Mouse (Mus musculus) embryonic facial prominence, embryonic 15.5 days (tissue): ENCODE data around the gene Ncoa7. TPM values are rescaled to one million over a fixed set of nuclear protein-coding genes. Genes with fewer than 3 reads are reported as not detected.

Experiments used
- ATAC-seq: fragments of 200-750 bp; cut with Nextera tagmentation; 2 replicates; pipeline ENCODE4 v1.8.0; 2017; ENCODE audit warnings: low read depth, moderate TSS enrichment; ENCODE audit not compliant: insufficient number of reproducible peaks, low FRiP score, low TSS enrichment
- H3K27ac ChIP-seq: fragments of 300-500 bp; sonication (generic); replicated peaks from 2 replicates; pipeline ENCODE4 v1.5.1; 2015; ENCODE audit warnings: mild to moderate bottlenecking, inconsistent platforms
- H3K27me3 ChIP-seq: fragments of 300-500 bp; sonication (generic); 2 replicates; pipeline ENCODE4 v1.6.1; 2015; ENCODE audit warnings: inconsistent platforms
- H3K36me3 ChIP-seq: fragments of 300-500 bp; sonication (generic); 2 replicates; pipeline ENCODE4 v1.6.1; 2015; ENCODE audit warnings: mild to moderate bottlenecking, inconsistent platforms
- H3K4me1 ChIP-seq: fragments of 300-500 bp; sonication (generic); 2 replicates; pipeline ENCODE4 v1.6.1; 2015; ENCODE audit warnings: inconsistent platforms
- H3K4me2 ChIP-seq: fragments of 300-500 bp; sonication (generic); replicated peaks from 2 replicates; pipeline ENCODE4 v1.6.1; 2015; ENCODE audit warnings: mild to moderate bottlenecking, inconsistent platforms
- H3K4me3 ChIP-seq: fragments of 300-500 bp; sonication (generic); replicated peaks from 2 replicates; pipeline ENCODE4 v1.5.1; 2015; ENCODE audit warnings: mild to moderate bottlenecking, inconsistent platforms
- H3K9ac ChIP-seq: fragments of 300-500 bp; sonication (generic); 2 replicates; pipeline ENCODE4 v1.6.1; 2015; ENCODE audit warnings: inconsistent platforms
- H3K9me3 ChIP-seq: fragments of 300-500 bp; sonication (generic); replicated peaks from 2 replicates; pipeline ENCODE4 v1.6.1; 2016; ENCODE audit warnings: inconsistent platforms
- WGBS: fragments of 180-500 bp; shearing (Covaris S2); methylation state at CpG from one replicate; pipeline ENCODE4 v1.1.7; 2015; 5-methylcytosine and 5-hydroxymethylcytosine counted together
- polyA plus RNA-seq: library from polyadenylated mRNA; unstranded; fragments of >200 nt; fragmentation: Nextera tagmentation; extraction: Ambion mirVana; gene quantifications from 2 replicates; pipeline ENCODE4 v1.2.1, GENCODE M21; 2015

The Ncoa7 gene
- polyA plus RNA-seq, 1 experiment from 2014 or later, result 8.8 TPM

GRCm38 (mm10) chr10:30709846-30710403 is 93.2 kb downstream of the Ncoa7 start:
- no peaks in the 10 kb centered on the region for H3K4me1 ChIP-seq
- H3K9me3 ChIP-seq, result no peaks in the 10 kb centered on the region
- no peak for ATAC-seq
- H3K36me3 ChIP-seq, result no peaks in the 10 kb centered on the region
- no peak overlapping the region for H3K4me2 ChIP-seq
- H3K9ac ChIP-seq, result no peak overlapping the region
- H3K27ac ChIP-seq, result no peak overlapping the region
- no peak overlapping the region for H3K4me3 ChIP-seq
- 80% methylated on average over 7 of the region's 7 CpGs for WGBS
- H3K27me3 ChIP-seq, result no peaks in the 10 kb centered on the region

- H3K4me1 ChIP-seq, result no peaks in the 10 kb centered on the region
- no peak for ATAC-seq
- 83% methylated on average over 5 of the region's 5 CpGs for whole genome bisulfite sequencing
- H3K27ac ChIP-seq, result no peak overlapping the region
- H3K9me3 ChIP-seq, result no peaks in the 10 kb centered on the region
- H3K27me3 ChIP-seq, result no peaks in the 10 kb centered on the region
- H3K36me3 ChIP-seq, result peaks cover 4% of the 10 kb centered on the region; the same call in 1 of the 2 replicates
- H3K4me3 ChIP-seq, result no peak overlapping the region
- H3K4me2 ChIP-seq, result no peak overlapping the region
- no peak overlapping the region for H3K9ac ChIP-seq
Observed at GRCm38 (mm10) chr10:30708039-30708438, 95.1 kb downstream of the Ncoa7 start.

GRCm38 (mm10) chr10:30702663-30703062 is 100.5 kb downstream of the Ncoa7 start:
- Histone ChIP-seq H3K36me3 (peaks cover 7% of the 10 kb centered on the region; the same call in 1 of the 2 replicates), H3K9me3 (no peaks in the 10 kb centered on the region), H3K4me1 (no peaks in the 10 kb centered on the region), H3K27me3 (no peaks in the 10 kb centered on the region), H3K4me2 (no peak overlapping the region), H3K9ac (no peak overlapping the region), H3K27ac (no peak overlapping the region), H3K4me3 (no peak overlapping the region)
- ATAC-seq, result no peak
- WGBS, result 88% methylated on average over 1 of the region's 1 CpGs

GRCm38 (mm10) chr10:30686862-30687261 is 116.3 kb downstream of the Ncoa7 start:
- 85% methylated on average over 3 of the region's 3 CpGs for WGBS
- no peaks in the 10 kb centered on the region for H3K27me3 ChIP-seq
- no peaks in the 10 kb centered on the region for H3K4me1 ChIP-seq
- no peak overlapping the region for H3K27ac ChIP-seq
- H3K36me3 ChIP-seq, result peaks cover 8% of the 10 kb centered on the region; the same call in 1 of the 2 replicates
- H3K9me3 ChIP-seq, result no peaks in the 10 kb centered on the region
- no peak overlapping the region for H3K4me2 ChIP-seq
- no peak overlapping the region for H3K4me3 ChIP-seq
- ATAC-seq, result no peak
- no peak overlapping the region for H3K9ac ChIP-seq

- H3K9ac ChIP-seq, result no peak overlapping the region
- no peak overlapping the region for H3K4me2 ChIP-seq
- H3K27me3 ChIP-seq, result no peaks in the 10 kb centered on the region
- no peaks in the 10 kb centered on the region for H3K36me3 ChIP-seq
- no peak for ATAC-seq
- no peaks in the 10 kb centered on the region for H3K4me1 ChIP-seq
- no peak overlapping the region for H3K4me3 ChIP-seq
- no peak overlapping the region for H3K27ac ChIP-seq
- 92% methylated on average over 4 of the region's 4 CpGs for WGBS
- H3K9me3 ChIP-seq, result no peaks in the 10 kb centered on the region
Observed at GRCm38 (mm10) chr10:30683449-30683848, 119.7 kb downstream of the Ncoa7 start.

- no peak overlapping the region for H3K4me2 ChIP-seq
- H3K36me3 ChIP-seq, result no peaks in the 10 kb centered on the region
- H3K4me3 ChIP-seq, result no peak overlapping the region
- H3K4me1 ChIP-seq, result no peaks in the 10 kb centered on the region
- no peaks in the 10 kb centered on the region for H3K27me3 ChIP-seq
- no peaks in the 10 kb centered on the region for H3K9me3 ChIP-seq
- H3K27ac ChIP-seq, result no peak overlapping the region
- ATAC-seq, result no peak
- 89% methylated on average over 2 of the region's 2 CpGs for WGBS
- H3K9ac ChIP-seq, result no peak overlapping the region
Observed at GRCm38 (mm10) chr10:30679756-30680155, 123.4 kb downstream of the Ncoa7 start.

GRCm38 (mm10) chr10:30678051-30678450 is 125.1 kb downstream of the Ncoa7 start:
- H3K27me3 ChIP-seq, result no peaks in the 10 kb centered on the region
- H3K4me1 ChIP-seq, result no peaks in the 10 kb centered on the region
- H3K27ac ChIP-seq, result no peak overlapping the region
- H3K9ac ChIP-seq, result no peak overlapping the region
- no peaks in the 10 kb centered on the region for H3K36me3 ChIP-seq
- H3K9me3 ChIP-seq, result no peaks in the 10 kb centered on the region
- 82% methylated on average over 2 of the region's 2 CpGs for WGBS
- H3K4me3 ChIP-seq, result no peak overlapping the region
- no peak overlapping the region for H3K4me2 ChIP-seq
- ATAC-seq, result no peak

GRCm38 (mm10) chr10:30674825-30675224 is 128.3 kb downstream of the Ncoa7 start:
- no peak for ATAC-seq
- 90% methylated on average over 3 of the region's 3 CpGs for WGBS

GRCm38 (mm10) chr10:30666580-30666979 is 136.5 kb downstream of the Ncoa7 start:
- Histone ChIP-seq H3K9me3 (no peaks in the 10 kb centered on the region), H3K9ac (no peak overlapping the region)
- WGBS, result 87% methylated on average over 2 of the region's 2 CpGs

More at GRCm38 (mm10) chr10:30674825-30675224, 128.3 kb downstream of the Ncoa7 start:
- Histone ChIP-seq H3K9ac (no peak overlapping the region), H3K27me3 (no peaks in the 10 kb centered on the region), H3K36me3 (no peaks in the 10 kb centered on the region), H3K9me3 (no peaks in the 10 kb centered on the region), H3K27ac (no peak overlapping the region), H3K4me2 (no peak overlapping the region), H3K4me1 (no peaks in the 10 kb centered on the region), H3K4me3 (no peak overlapping the region)

GRCm38 (mm10) chr10:30660564-30661328 is 142.4 kb downstream of the Ncoa7 start:
- no peak overlapping the region for H3K9ac ChIP-seq
- no peak overlapping the region for H3K4me2 ChIP-seq
- 90% methylated on average over 6 of the region's 6 CpGs for WGBS
- no peak overlapping the region for H3K27ac ChIP-seq
- H3K27me3 ChIP-seq, result no peaks in the 10 kb centered on the region
- no peaks in the 10 kb centered on the region for H3K9me3 ChIP-seq
- H3K4me3 ChIP-seq, result no peak overlapping the region
- peaks cover 19% of the 10 kb centered on the region; the same call in 1 of the 2 replicates for H3K36me3 ChIP-seq
- ATAC-seq, result no peak
- no peaks in the 10 kb centered on the region for H3K4me1 ChIP-seq

More at GRCm38 (mm10) chr10:30666580-30666979, 136.5 kb downstream of the Ncoa7 start:
- H3K4me1 ChIP-seq, result no peaks in the 10 kb centered on the region
- H3K27me3 ChIP-seq, result no peaks in the 10 kb centered on the region
- H3K4me3 ChIP-seq, result no peak overlapping the region
- no peak overlapping the region for H3K4me2 ChIP-seq
- no peak overlapping the region for H3K27ac ChIP-seq
- H3K36me3 ChIP-seq, result peaks cover under 1% of the 10 kb centered on the region; the same call in 1 of the 2 replicates
- ATAC-seq, result no peak

- no peaks in the 10 kb centered on the region for H3K27me3 ChIP-seq
- peak overlapping the region; percentile 37 for H3K4me2 ChIP-seq
- no peaks in the 10 kb centered on the region for H3K4me1 ChIP-seq
- H3K27ac ChIP-seq, result no peak overlapping the region
- H3K4me3 ChIP-seq, result peak overlapping the region; percentile 22
- no peak for ATAC-seq
- no peaks in the 10 kb centered on the region for H3K9me3 ChIP-seq
- peaks cover 19% of the 10 kb centered on the region for H3K36me3 ChIP-seq
- 10% methylated on average over 5 of the region's 5 CpGs for WGBS
- H3K9ac ChIP-seq, result no peak overlapping the region
Observed at GRCm38 (mm10) chr10:30655655-30656054, 147.5 kb downstream of the Ncoa7 start.
